Mouse (Mus musculus): ENCODE measurements around the gene Chrne. TPM values are rescaled to one million over a fixed set of nuclear protein-coding genes. Genes with fewer than 3 reads are reported as not detected.

Gene Chrne
- polyA plus RNA-seq, 1 experiment from 2014 or later = not detected

DNA sequence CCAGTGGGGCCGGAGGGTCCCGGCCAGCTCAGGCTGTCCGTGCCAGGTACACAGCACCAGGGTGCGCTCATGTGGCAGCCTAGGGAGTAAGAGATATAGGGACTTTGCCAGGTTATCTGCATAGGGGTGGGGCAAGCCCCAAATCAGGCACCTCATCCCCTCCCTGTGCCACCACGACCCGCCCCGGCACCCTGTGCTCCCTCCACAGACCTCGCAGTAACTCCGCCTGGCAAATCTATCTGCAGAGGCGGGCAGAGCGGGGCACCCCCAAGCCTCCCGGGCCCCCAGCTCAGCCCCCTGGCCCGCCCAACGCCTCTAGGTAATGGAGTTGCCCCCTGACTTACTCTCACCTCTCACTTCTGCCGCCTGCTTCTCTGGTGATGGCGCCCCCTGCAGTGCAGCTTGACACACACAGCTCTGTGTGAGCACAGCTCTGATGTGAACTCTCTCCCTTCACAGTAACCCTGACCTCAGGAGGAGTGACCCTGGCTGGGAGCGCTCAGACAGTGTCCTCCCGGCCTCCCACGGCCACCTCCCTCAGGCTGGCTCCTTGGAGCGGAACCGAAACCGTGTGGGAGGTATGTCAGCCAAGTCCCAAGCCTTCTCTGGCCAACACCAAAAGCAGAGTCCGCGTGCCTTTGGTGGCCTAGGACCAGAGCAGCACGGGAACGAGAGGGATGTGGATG, 10.5 kb downstream of the Chrne start:
- Histone ChIP-seq H3K27ac (replicated peaks) (no peak overlapping the region), H3K36me3 (peaks cover 99% of the 10 kb centered on the region), H3K4me3 (no peak overlapping the region), H3K27me3 (ENCODE audit: low read depth, poor library complexity, severe bottlenecking) (no peaks in the 10 kb centered on the region), H3K9me3 (replicated peaks) (no peaks in the 10 kb centered on the region), H3K4me1 (no peaks in the 10 kb centered on the region)
- DNase-seq (ENCODE audit: low spot score) = no peak
- WGBS = 87% methylated on average over 26 of the region's 26 CpGs

- WGBS = 91% methylated on average over 9 of the region's 9 CpGs
- H3K36me3 ChIP-seq = peaks cover 95% of the 10 kb centered on the region
Measured at GRCm38 (mm10) chr11:70607611-70608010, 11.4 kb downstream of the Chrne start.

GRCm38 (mm10) chr11:70606717-70607116, 12.3 kb downstream of the Chrne start:
- peaks cover 92% of the 10 kb centered on the region for H3K36me3 ChIP-seq
- no peak for DNase-seq (ENCODE audit: low spot score)
- no peaks in the 10 kb centered on the region for H3K27me3 ChIP-seq (ENCODE audit: low read depth, poor library complexity, severe bottlenecking)
- WGBS = 82% methylated on average over 12 of the region's 12 CpGs
- no peak overlapping the region for H3K4me3 ChIP-seq
- no peak overlapping the region for H3K27ac ChIP-seq (replicated peaks)
- no peaks in the 10 kb centered on the region for H3K9me3 ChIP-seq (replicated peaks)
- H3K4me1 ChIP-seq = no peaks in the 10 kb centered on the region

More at GRCm38 (mm10) chr11:70607611-70608010, 11.4 kb downstream of the Chrne start:
- no peak for DNase-seq (ENCODE audit: low spot score)
- H3K4me1 ChIP-seq = no peaks in the 10 kb centered on the region
- H3K27me3 ChIP-seq (ENCODE audit: low read depth, poor library complexity, severe bottlenecking) = no peaks in the 10 kb centered on the region
- no peak overlapping the region for H3K4me3 ChIP-seq
- no peak overlapping the region for H3K27ac ChIP-seq (replicated peaks)
- no peaks in the 10 kb centered on the region for H3K9me3 ChIP-seq (replicated peaks)

GRCm38 (mm10) chr11:70605024-70605566, 13.9 kb downstream of the Chrne start:
- Histone ChIP-seq H3K9me3 (replicated peaks) (no peaks in the 10 kb centered on the region), H3K27me3 (ENCODE audit: low read depth, poor library complexity, severe bottlenecking) (no peaks in the 10 kb centered on the region), H3K4me1 (no peaks in the 10 kb centered on the region), H3K36me3 (peaks cover 82% of the 10 kb centered on the region), H3K4me3 (no peak overlapping the region), H3K27ac (replicated peaks) (0 out of 2 replicates have a peak overlapping the region, but pooled peaks have one; percentile 17)
- WGBS = 70% methylated on average over 14 of the region's 14 CpGs
- peak; percentile 70 for DNase-seq (ENCODE audit: low spot score)

- peaks cover 44% of the 10 kb centered on the region for H3K36me3 ChIP-seq
- 88% methylated on average over 9 of the region's 9 CpGs for WGBS
Measured at GRCm38 (mm10) chr11:70598451-70598953, 20.5 kb downstream of the Chrne start.

DNA sequence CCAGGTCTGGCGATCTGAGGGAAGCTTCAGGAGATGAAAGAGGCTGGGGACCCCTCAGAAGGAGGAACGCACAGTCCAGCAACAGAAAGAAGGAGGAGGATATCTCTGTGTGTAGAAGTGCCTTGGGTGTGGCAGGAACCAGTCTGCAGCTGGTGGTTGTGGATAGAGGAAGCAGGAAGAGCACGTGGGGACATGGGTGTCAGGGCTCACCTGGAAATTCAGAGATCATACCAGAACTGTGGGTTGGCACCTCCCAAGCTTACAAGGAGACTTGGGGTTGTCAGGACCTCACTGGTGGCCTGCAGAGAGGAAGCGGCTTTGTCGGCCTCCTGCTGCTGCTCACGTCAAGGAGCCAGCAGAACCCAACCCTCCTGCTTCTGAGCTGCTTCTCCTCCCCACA, 21.7 kb downstream of the Chrne start:
- Histone ChIP-seq H3K4me1 (peaks cover 11% of the 10 kb centered on the region), H3K9me3 (replicated peaks) (no peaks in the 10 kb centered on the region), H3K4me3 (no peak overlapping the region), H3K36me3 (peaks cover 39% of the 10 kb centered on the region), H3K27me3 (ENCODE audit: low read depth, poor library complexity, severe bottlenecking) (no peaks in the 10 kb centered on the region), H3K27ac (replicated peaks) (no peak overlapping the region)
- DNase-seq (ENCODE audit: low spot score) = no peak
- WGBS = 82% methylated on average over 6 of the region's 6 CpGs

More at GRCm38 (mm10) chr11:70598451-70598953, 20.5 kb downstream of the Chrne start:
- Histone ChIP-seq H3K9me3 (replicated peaks) (no peaks in the 10 kb centered on the region), H3K27me3 (ENCODE audit: low read depth, poor library complexity, severe bottlenecking) (no peaks in the 10 kb centered on the region), H3K4me1 (peaks cover 11% of the 10 kb centered on the region), H3K4me3 (no peak overlapping the region), H3K27ac (replicated peaks) (no peak overlapping the region)
- no peak for DNase-seq (ENCODE audit: low spot score)

- H3K36me3 ChIP-seq = peaks cover 27% of the 10 kb centered on the region
- H3K4me3 ChIP-seq = 0 out of 2 replicates have a peak overlapping the region, but pooled peaks have one; percentile 16
- H3K4me1 ChIP-seq = peaks cover 11% of the 10 kb centered on the region
- 56% methylated on average over 4 of the region's 4 CpGs for WGBS
- no peak for DNase-seq (ENCODE audit: low spot score)
- H3K9me3 ChIP-seq (replicated peaks) = no peaks in the 10 kb centered on the region
- H3K27ac ChIP-seq (replicated peaks) = peak overlapping the region; percentile 59; the same call in 1 of the 2 replicates
- H3K27me3 ChIP-seq (ENCODE audit: low read depth, poor library complexity, severe bottlenecking) = no peaks in the 10 kb centered on the region
Measured at GRCm38 (mm10) chr11:70596094-70596493, 22.9 kb downstream of the Chrne start.

DNA sequence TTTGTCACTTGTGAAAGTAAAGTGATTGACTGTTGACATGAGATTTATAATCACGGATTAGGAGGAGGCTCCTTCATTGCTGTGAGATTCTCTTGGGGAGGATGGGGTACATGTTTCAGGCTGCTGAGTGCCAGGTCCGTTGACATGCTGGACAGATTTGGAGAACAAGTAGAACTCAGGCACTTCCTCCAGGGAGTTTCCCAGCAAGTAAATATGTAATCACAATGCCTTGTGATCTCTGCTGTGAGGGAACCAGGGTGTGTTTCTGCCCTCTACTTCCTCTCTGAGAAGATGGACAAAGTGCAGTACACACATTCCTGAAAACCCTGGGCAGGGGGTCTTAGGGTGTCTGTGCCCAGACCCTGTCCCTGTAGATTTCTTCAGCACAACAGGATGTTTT, 23.4 kb downstream of the Chrne start:
- DNase-seq (ENCODE audit: low spot score) = no peak

GRCm38 (mm10) chr11:70594253-70594989, 24.6 kb downstream of the Chrne start:
- Histone ChIP-seq H3K36me3 (peaks cover 25% of the 10 kb centered on the region), H3K4me3 (no peak overlapping the region), H3K27ac (replicated peaks) (no peak overlapping the region), H3K27me3 (ENCODE audit: low read depth, poor library complexity, severe bottlenecking) (no peaks in the 10 kb centered on the region), H3K9me3 (replicated peaks) (no peaks in the 10 kb centered on the region), H3K4me1 (peaks cover 11% of the 10 kb centered on the region)
- WGBS = 85% methylated on average over 15 of the region's 15 CpGs
- DNase-seq (ENCODE audit: low spot score) = no peak

More for the DNA sequence above, 23.4 kb downstream of the Chrne start:
- Histone ChIP-seq H3K27ac (replicated peaks) (no peak overlapping the region), H3K27me3 (ENCODE audit: low read depth, poor library complexity, severe bottlenecking) (no peaks in the 10 kb centered on the region), H3K9me3 (replicated peaks) (no peaks in the 10 kb centered on the region), H3K36me3 (peaks cover 27% of the 10 kb centered on the region), H3K4me1 (peaks cover 11% of the 10 kb centered on the region), H3K4me3 (no peak overlapping the region)
- 82% methylated on average over 2 of the region's 2 CpGs for WGBS

DNA sequence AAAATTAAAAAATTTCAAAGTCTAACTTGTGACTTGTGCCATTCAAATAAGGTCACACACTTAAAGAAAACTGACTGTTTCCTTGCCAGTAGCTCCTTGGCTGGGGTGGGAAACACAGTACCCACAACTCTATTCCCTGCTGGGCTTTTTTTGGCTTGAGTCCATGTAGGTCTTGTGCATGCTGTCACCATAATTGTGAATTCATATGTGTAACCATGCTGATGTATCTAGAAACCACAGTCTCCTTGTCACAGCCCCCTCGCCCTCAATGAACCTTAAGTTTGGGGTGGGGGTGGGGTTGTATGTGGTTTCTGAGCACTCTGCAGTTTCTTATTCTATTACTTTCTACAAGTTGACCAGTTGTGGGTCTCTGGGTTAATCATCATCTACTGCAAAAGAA, 27.3 kb downstream of the Chrne start:
- no peak overlapping the region for H3K27ac ChIP-seq (replicated peaks)
- no peak overlapping the region for H3K4me3 ChIP-seq
- peaks cover 10% of the 10 kb centered on the region for H3K4me1 ChIP-seq
- no peak for DNase-seq (ENCODE audit: low spot score)
- WGBS = 90% methylated on average over 1 of the region's 1 CpGs
- no peaks in the 10 kb centered on the region for H3K36me3 ChIP-seq
- no peaks in the 10 kb centered on the region for H3K27me3 ChIP-seq (ENCODE audit: low read depth, poor library complexity, severe bottlenecking)
- no peaks in the 10 kb centered on the region for H3K9me3 ChIP-seq (replicated peaks)

- WGBS = 87% methylated on average over 5 of the region's 5 CpGs
- Histone ChIP-seq H3K36me3 (no peaks in the 10 kb centered on the region), H3K27me3 (ENCODE audit: low read depth, poor library complexity, severe bottlenecking) (no peaks in the 10 kb centered on the region), H3K27ac (replicated peaks) (no peak overlapping the region), H3K4me1 (peaks cover 13% of the 10 kb centered on the region), H3K4me3 (no peak overlapping the region), H3K9me3 (replicated peaks) (no peaks in the 10 kb centered on the region)
- no peak for DNase-seq (ENCODE audit: low spot score)
Measured at GRCm38 (mm10) chr11:70586954-70587353, 32.1 kb downstream of the Chrne start.

- Histone ChIP-seq H3K27ac (replicated peaks) (no peak overlapping the region), H3K36me3 (no peaks in the 10 kb centered on the region)
- WGBS = 84% methylated on average over 3 of the region's 3 CpGs
Measured at GRCm38 (mm10) chr11:70586261-70586660, 32.8 kb downstream of the Chrne start.

More at GRCm38 (mm10) chr11:70586261-70586660, 32.8 kb downstream of the Chrne start:
- H3K27me3 ChIP-seq (ENCODE audit: low read depth, poor library complexity, severe bottlenecking) = no peaks in the 10 kb centered on the region
- DNase-seq (ENCODE audit: low spot score) = no peak
- no peaks in the 10 kb centered on the region for H3K9me3 ChIP-seq (replicated peaks)
- peaks cover 13% of the 10 kb centered on the region for H3K4me1 ChIP-seq
- H3K4me3 ChIP-seq = no peak overlapping the region

Measured in midbrain, embryonic 10.5 days (tissue).